ENCODE assay signal across 9 mouse cellular contexts in the genomic region with DNA sequence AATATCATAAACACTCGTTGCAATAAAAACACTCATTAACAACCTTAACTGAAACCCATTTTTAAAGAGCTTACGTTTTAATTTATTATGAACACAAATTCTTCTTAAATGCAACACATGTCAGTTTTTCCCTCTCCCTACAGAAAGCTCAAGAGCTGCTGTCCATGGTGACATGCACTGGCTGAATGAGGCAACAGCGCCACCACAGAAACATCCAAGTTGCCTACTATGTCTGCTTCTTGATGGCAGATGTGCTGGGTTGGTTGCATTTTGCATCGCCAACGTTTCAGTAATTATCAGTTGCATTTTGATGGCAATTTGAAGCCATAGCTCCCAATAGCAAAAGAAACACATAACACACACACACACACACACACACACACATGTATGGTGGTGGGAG. TPM values are rescaled to one million over a fixed set of nuclear protein-coding genes. Genes with fewer than 3 reads are reported as not detected.
DNase-seq lines count a peak whose midpoint lies in the region; ATAC-seq lines count a peak whose summit lies in the region.
"Had no signal": no experiment of that assay in that cellular context is flagged by ENCODE, and none has a peak within 500 bp of the region (broad histone marks: within the 10 kb centered on the region; RNA-seq: fewer than 3 reads in every experiment).

No protein-coding gene starts in this region.

- DNase-seq in heart, postnatal 4 days, result peak; percentile 14
- DNase-seq in cerebellum, adult 18-20 months, result peak; percentile 75 to 84
- peak; percentile 71 for DNase-seq in left cerebral cortex, postnatal 4 days
- DNase-seq in right cerebral cortex, adult 2 months (ENCODE audit: low spot score in 2 of 2), result peak; percentile 75 to 79
- DNase-seq in adipocyte (ENCODE audit: low spot score), result no peak
- DNase-seq in T-cell, adult 2 months (ENCODE audit: low spot score), result no peak

- intact Hi-C loops in left cerebral cortex, postnatal 4 days (cut with DNase I), result loop anchor here (10.0 kb wide), 3 partner anchors 311 to 761 kb away; no protein-coding TSS in a partner anchor

- peaks cover 45% of the 10 kb centered on the region for H3K27me3 ChIP-seq in heart, embryonic 12.5 days (replicated peaks)
- H3K27me3 ChIP-seq in forebrain, embryonic 15.5 days, result no peaks in the 10 kb centered on the region

- no peak overlapping the region for H3K27ac ChIP-seq in heart, embryonic 12.5 days (ENCODE audit: poor library complexity, severe bottlenecking)
- H3K27ac ChIP-seq in forebrain, embryonic 15.5 days (replicated peaks), result peak overlapping the region; percentile 94

- WGBS in heart, embryonic 12.5 days, result 5% methylated on average over 5 of the region's 5 CpGs
- 9% methylated on average over 5 of the region's 5 CpGs for WGBS in forebrain, embryonic 15.5 days

- H3K4me3 ChIP-seq in heart, embryonic 12.5 days, result no peak overlapping the region
- peak overlapping the region; percentile 82 for H3K4me3 ChIP-seq in forebrain, embryonic 15.5 days
- H3K4me3 ChIP-seq: megakaryocyte, embryonic 14.5 days had no signal

- no peaks in the 10 kb centered on the region for H3K9me3 ChIP-seq in heart, embryonic 12.5 days (replicated peaks)
- H3K9me3 ChIP-seq in forebrain, embryonic 15.5 days, result no peaks in the 10 kb centered on the region

- no peak overlapping the region for H3K9ac ChIP-seq in heart, embryonic 12.5 days
- H3K9ac ChIP-seq in forebrain, embryonic 15.5 days (replicated peaks), result peak overlapping the region; percentile 86

- H3K36me3 ChIP-seq in heart, embryonic 12.5 days, result no peaks in the 10 kb centered on the region
- H3K36me3 ChIP-seq in forebrain, embryonic 15.5 days, result no peaks in the 10 kb centered on the region

- H3K4me1 ChIP-seq in heart, embryonic 12.5 days (replicated peaks), result peaks cover 19% of the 10 kb centered on the region
- peaks cover 33% of the 10 kb centered on the region for H3K4me1 ChIP-seq in forebrain, embryonic 15.5 days
- H3K4me1 ChIP-seq: megakaryocyte, embryonic 14.5 days had no signal

- ATAC-seq in heart, embryonic 12.5 days (ENCODE audit: insufficient number of reproducible peaks, low FRiP score), result no peak
- no peak for ATAC-seq in forebrain, embryonic 15.5 days (replicated peaks)

- H3K4me2 ChIP-seq in heart, embryonic 12.5 days, result no peak overlapping the region
- peak overlapping the region; percentile 86 for H3K4me2 ChIP-seq in forebrain, embryonic 15.5 days (replicated peaks)

RNA-seq across cellular contexts. Expression of a gene that starts 2.4 kb away (rescaled TPM):
- total RNA-seq in heart, postnatal 4 days (2021), result under 1 TPM in 1 of 2 experiments, not detected in 1; 0.18 TPM
- 0.74 and 0.93 TPM in 2 replicates for polyA plus RNA-seq in heart, embryonic 12.5 days (2016; fragmentation: Nextera tagmentation; extraction: Ambion mirVana)
- polyA plus RNA-seq in forebrain, embryonic 15.5 days (2015; fragmentation: Nextera tagmentation; extraction: Ambion mirVana), result 186 and 213 TPM in 2 replicates
- 100 to 1,000 TPM; 415 to 438 TPM for total RNA-seq in left cerebral cortex, postnatal 4 days (2021)

Comparison
In these comparisons a context has a peak if more than half of its experiments do, and no peak if none do; other contexts are left out.
1. DNase-seq: peak in heart, postnatal 4 days (single experiment), cerebellum, adult 18-20 months (2 of 2), left cerebral cortex, postnatal 4 days (single experiment) and right cerebral cortex, adult 2 months (2 of 2); none in adipocyte (single experiment) and T-cell, adult 2 months (single experiment).
2. RNA of a gene that starts 2.4 kb away (total RNA-seq): 415 to 438 TPM in left cerebral cortex, postnatal 4 days; 0.18 TPM in heart, postnatal 4 days; every median in the first group is over 100 times any median in the second.